Mouse (Mus musculus) thymus, adult 2 months (tissue): Measurements from ENCODE around the gene Ttc1. TPM values are rescaled to one million over a fixed set of nuclear protein-coding genes. Genes with fewer than 3 reads are reported as not detected.

ENCODE experiments used
- DNase-seq: peaks from one replicate; pipeline ENCODE4 v3.0.0; 2021
- H3K27ac ChIP-seq: fragments of 200-500 bp; 2 replicates; pipeline ENCODE4 v1.5.1; 2012; ENCODE audit warnings: low read length, control low read depth; ENCODE audit not compliant: control insufficient read depth, insufficient read depth
- H3K27me3 ChIP-seq: fragments of 200-500 bp; 2 replicates; pipeline ENCODE4 v1.6.1; 2012; ENCODE audit warnings: mild to moderate bottlenecking, low read length, moderate library complexity, mixed read lengths; ENCODE audit not compliant: control insufficient read depth, insufficient read depth
- H3K36me3 ChIP-seq: fragments of 200-500 bp; 2 replicates; pipeline ENCODE4 v1.6.1; 2012; ENCODE audit warnings: mild to moderate bottlenecking, low read length, moderate library complexity; ENCODE audit not compliant: control insufficient read depth, insufficient read depth
- H3K4me1 ChIP-seq: fragments of 200-500 bp; replicated peaks from 2 replicates; pipeline ENCODE4 v1.6.1; 2012; ENCODE audit warnings: low read length; ENCODE audit not compliant: control insufficient read depth, insufficient read depth
- H3K4me3 ChIP-seq: fragments of 200-500 bp; 2 replicates; pipeline ENCODE4 v1.5.1; 2012; ENCODE audit warnings: mild to moderate bottlenecking, low read length, control low read depth, moderate library complexity; ENCODE audit not compliant: control insufficient read depth, insufficient read depth
- CTCF ChIP-seq: fragments of 200-500 bp; IDR thresholded peaks from 2 replicates; pipeline ENCODE4 v1.5.1; 2012; ENCODE audit warnings: mild to moderate bottlenecking, control low read depth, low read length, moderate library complexity, borderline replicate concordance; ENCODE audit not compliant: control insufficient read depth, poor library complexity, insufficient read depth; ENCODE audit errors: extremely low read depth
- POLR2A ChIP-seq: fragments of 200-500 bp; IDR thresholded peaks from 2 replicates; pipeline ENCODE4 v1.6.1; 2012; ENCODE audit warnings: mild to moderate bottlenecking, low read length, control low read depth, moderate library complexity; ENCODE audit not compliant: control insufficient read depth, poor library complexity, insufficient read depth; ENCODE audit errors: extremely low read depth
- WGBS: fragments of 180-500 bp; shearing (Covaris S2); methylation state at CpG from one replicate; pipeline ENCODE4 v1.1.7; 2018; 5-methylcytosine and 5-hydroxymethylcytosine counted together
- polyA plus RNA-seq: library from polyadenylated mRNA; depleted of rRNA; stranded (reverse); fragments of >200 nt; gene quantifications from 2 replicates; pipeline ENCODE4 v1.2.3, GENCODE M21; 2012; rRNA removed

Ttc1 gene
- polyA plus RNA-seq, 1 experiment = 12.1 TPM

DNA sequence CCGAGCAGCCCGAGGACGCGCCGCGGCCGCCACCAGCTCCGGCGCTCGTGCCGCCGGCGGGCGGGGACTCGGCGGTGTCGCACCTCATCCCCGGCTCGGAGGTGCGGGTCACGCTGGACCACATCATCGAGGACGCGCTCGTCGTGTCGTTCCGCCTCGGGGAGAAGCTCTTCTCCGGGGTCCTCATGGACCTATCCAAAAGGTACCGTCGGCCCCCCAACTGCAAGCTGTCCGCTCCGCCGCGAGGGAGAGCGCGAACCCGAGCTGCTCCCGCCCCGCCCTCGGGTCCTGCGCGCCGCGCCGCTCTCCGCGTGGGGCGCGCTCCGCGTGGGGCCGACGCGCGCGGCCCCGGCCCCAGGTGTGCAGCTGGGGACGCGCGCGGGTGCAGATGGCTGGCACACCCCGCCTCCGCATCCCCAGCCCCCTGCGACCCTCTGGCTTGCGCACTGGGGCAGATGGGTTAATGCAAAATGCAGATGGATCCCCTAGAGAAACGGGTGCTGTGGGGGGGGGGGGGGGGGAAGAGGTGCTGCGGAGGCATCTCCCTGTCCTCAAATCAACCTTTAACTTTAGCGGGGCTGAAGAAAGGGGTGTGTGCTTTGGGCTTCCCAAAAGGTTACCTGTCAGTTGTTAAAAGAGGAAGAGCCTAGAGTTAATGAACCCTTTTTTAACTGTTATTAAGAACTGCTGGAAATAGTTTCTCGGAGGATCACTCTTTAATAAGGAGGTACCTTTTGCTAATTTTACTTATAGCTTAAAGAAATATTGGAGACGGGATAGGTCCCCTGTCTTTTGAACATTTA is 65.2 kb downstream of the Ttc1 start:
- under 1% methylated on average over 71 of the region's 72 CpGs for WGBS
- TF ChIP-seq CTCF = peak; percentile 30; the same call in 1 of the 2 replicates
- peak; percentile 54; the same call in 1 of the 2 replicates for TF ChIP-seq POLR2A
- peak; percentile 73 for DNase-seq
- H3K4me3 ChIP-seq = peak overlapping the region; percentile 92
- H3K27me3 ChIP-seq = no peaks in the 10 kb centered on the region
- peak overlapping the region; percentile 53 for H3K27ac ChIP-seq
- H3K36me3 ChIP-seq = peaks cover 8% of the 10 kb centered on the region; the same call in 1 of the 2 replicates
- H3K4me1 ChIP-seq = no peaks in the 10 kb centered on the region

DNA sequence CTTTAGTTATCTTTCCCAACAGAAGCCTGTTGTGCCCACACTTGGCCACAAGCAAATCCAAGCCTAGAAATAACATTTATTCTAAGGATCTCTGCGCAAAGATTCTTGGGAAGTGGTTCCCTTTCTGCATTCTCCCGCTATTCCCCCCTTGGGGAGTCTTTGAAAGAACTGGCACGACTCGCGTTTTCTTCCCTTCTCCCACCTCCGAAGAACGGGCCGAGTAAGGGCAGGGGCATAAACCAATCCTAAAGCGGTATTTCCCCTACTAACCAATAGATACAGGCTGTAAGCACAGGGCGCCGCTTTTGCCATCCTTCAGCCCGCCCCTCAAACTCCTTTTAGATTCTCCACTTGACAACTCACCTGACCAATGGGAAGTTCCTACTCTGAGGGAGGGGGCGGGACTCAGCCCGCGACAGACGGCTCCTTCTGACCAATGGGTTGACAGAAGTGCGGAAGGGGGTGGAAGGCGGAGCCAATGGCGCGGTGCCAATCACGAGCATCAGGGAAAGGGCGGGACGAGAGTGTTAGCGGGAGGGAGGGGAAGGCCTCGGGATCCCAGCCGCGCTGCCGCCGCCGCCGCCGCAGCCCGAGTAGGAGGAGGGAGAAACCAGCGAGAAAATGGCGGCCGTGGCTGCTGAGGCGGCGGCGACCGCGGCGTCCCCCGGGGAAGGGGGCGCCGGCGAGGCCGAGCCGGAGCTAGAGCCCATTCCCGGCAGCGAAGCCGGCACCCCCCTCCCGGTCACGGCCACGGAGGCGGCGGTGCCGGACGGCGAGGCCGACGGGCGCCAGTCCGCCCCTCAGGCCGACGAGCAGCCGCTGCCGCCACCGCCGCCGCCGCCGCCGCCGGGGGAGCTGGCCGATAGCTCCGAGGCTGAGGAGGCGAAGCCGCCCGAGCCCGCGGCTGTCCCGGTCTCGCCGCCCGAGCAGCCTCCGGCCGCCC is 66.1 kb downstream of the Ttc1 start, which contains the start of gene Pwwp2a:
TSS of gene Pwwp2a (plus strand) at position 527 of the 943 bp plus-strand sequence.
- peaks cover 8% of the 10 kb centered on the region; the same call in 1 of the 2 replicates for H3K36me3 ChIP-seq
- no peaks in the 10 kb centered on the region for H3K27me3 ChIP-seq
- no peaks in the 10 kb centered on the region for H3K4me1 ChIP-seq
- TF ChIP-seq CTCF = peak; percentile 51; the same call in 1 of the 2 replicates
- TF ChIP-seq POLR2A = peak; percentile 84
- WGBS = under 1% methylated on average over 85 of the region's 87 CpGs
- H3K27ac ChIP-seq = peak within 1 kb of the TSS; percentile 53
- H3K4me3 ChIP-seq = peak within 1 kb of the TSS; percentile 92
- DNase-seq = peak; percentile 95

Other genes with a start within 250 kb of the Ttc1 start
- gene Ccnjl, start 219.2 kb downstream of the Ttc1 start, polyA plus RNA-seq = 9.4 and 10.3 TPM in 2 replicates
- gene 4933415A04Rik, start 161.0 kb downstream of the Ttc1 start, polyA plus RNA-seq = 0.59 and 0.81 TPM in 2 replicates
- gene Fabp6, start 146.5 kb downstream of the Ttc1 start, polyA plus RNA-seq = 1.4 and 1.6 TPM in 2 replicates
- 35.0 and 40.9 TPM in 2 replicates for gene Pwwp2a, start 66.0 kb downstream of the Ttc1 start, polyA plus RNA-seq
- gene Adra1b, start 153.2 kb upstream of the Ttc1 start, polyA plus RNA-seq = 1.3 and 4.6 TPM in 2 replicates